Mouse (Mus musculus) embryonic facial prominence, embryonic 15.5 days (tissue): ENCODE data around the gene Tmem63c. TPM values are rescaled to one million over a fixed set of nuclear protein-coding genes. Genes with fewer than 3 reads are reported as not detected.
A peak's percentile ranks its signal among the peaks of the same experiment; 100 is the strongest.

Source experiments
- ATAC-seq: fragments of 200-750 bp; cut with Nextera tagmentation; 2 replicates; pipeline ENCODE4 v1.8.0; 2017; ENCODE audit warnings: low read depth, moderate TSS enrichment; ENCODE audit not compliant: insufficient number of reproducible peaks, low FRiP score, low TSS enrichment
- H3K27ac ChIP-seq: fragments of 300-500 bp; sonication (generic); replicated peaks from 2 replicates; pipeline ENCODE4 v1.5.1; 2015; ENCODE audit warnings: mild to moderate bottlenecking, inconsistent platforms
- H3K27me3 ChIP-seq: fragments of 300-500 bp; sonication (generic); 2 replicates; pipeline ENCODE4 v1.6.1; 2015; ENCODE audit warnings: inconsistent platforms
- H3K36me3 ChIP-seq: fragments of 300-500 bp; sonication (generic); 2 replicates; pipeline ENCODE4 v1.6.1; 2015; ENCODE audit warnings: mild to moderate bottlenecking, inconsistent platforms
- H3K4me1 ChIP-seq: fragments of 300-500 bp; sonication (generic); 2 replicates; pipeline ENCODE4 v1.6.1; 2015; ENCODE audit warnings: inconsistent platforms
- H3K4me2 ChIP-seq: fragments of 300-500 bp; sonication (generic); replicated peaks from 2 replicates; pipeline ENCODE4 v1.6.1; 2015; ENCODE audit warnings: mild to moderate bottlenecking, inconsistent platforms
- H3K4me3 ChIP-seq: fragments of 300-500 bp; sonication (generic); replicated peaks from 2 replicates; pipeline ENCODE4 v1.5.1; 2015; ENCODE audit warnings: mild to moderate bottlenecking, inconsistent platforms
- H3K9ac ChIP-seq: fragments of 300-500 bp; sonication (generic); 2 replicates; pipeline ENCODE4 v1.6.1; 2015; ENCODE audit warnings: inconsistent platforms
- H3K9me3 ChIP-seq: fragments of 300-500 bp; sonication (generic); replicated peaks from 2 replicates; pipeline ENCODE4 v1.6.1; 2016; ENCODE audit warnings: inconsistent platforms
- WGBS: fragments of 180-500 bp; shearing (Covaris S2); methylation state at CpG from one replicate; pipeline ENCODE4 v1.1.7; 2015; 5-methylcytosine and 5-hydroxymethylcytosine counted together
- polyA plus RNA-seq: library from polyadenylated mRNA; unstranded; fragments of >200 nt; fragmentation: Nextera tagmentation; extraction: Ambion mirVana; gene quantifications from 2 replicates; pipeline ENCODE4 v1.2.1, GENCODE M21; 2015

The Tmem63c gene
- polyA plus RNA-seq, 1 experiment from 2014 or later, result 0.16 TPM

DNA sequence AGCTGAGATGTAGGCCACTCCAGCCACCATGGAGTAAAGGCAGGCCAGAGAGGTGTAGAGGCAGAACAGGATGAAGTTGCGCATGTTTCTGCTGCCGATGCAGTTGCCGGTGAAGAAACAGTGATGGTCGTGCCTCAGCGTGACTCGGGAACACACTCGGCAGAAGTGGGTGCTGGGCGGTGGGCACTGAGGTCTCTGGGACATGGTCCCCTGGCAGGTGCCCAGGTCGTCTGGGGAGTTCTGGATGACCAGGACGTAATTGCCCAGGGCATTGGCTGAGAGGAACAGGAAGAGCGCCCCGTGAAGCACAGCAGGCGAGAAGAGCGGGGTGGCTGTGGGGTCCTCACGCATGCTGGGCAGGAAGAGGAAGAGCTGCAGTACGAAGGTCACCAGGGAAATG, 32.9 kb upstream of the Tmem63c start:
- Histone ChIP-seq H3K9me3 (no peaks in the 10 kb centered on the region), H3K4me2 (no peak overlapping the region), H3K9ac (no peak overlapping the region), H3K27me3 (peaks cover 90% of the 10 kb centered on the region), H3K4me3 (no peak overlapping the region), H3K4me1 (peaks cover 18% of the 10 kb centered on the region), H3K27ac (no peak overlapping the region), H3K36me3 (no peaks in the 10 kb centered on the region)
- WGBS, result 50% methylated on average over 16 of the region's 16 CpGs
- no peak for ATAC-seq

DNA sequence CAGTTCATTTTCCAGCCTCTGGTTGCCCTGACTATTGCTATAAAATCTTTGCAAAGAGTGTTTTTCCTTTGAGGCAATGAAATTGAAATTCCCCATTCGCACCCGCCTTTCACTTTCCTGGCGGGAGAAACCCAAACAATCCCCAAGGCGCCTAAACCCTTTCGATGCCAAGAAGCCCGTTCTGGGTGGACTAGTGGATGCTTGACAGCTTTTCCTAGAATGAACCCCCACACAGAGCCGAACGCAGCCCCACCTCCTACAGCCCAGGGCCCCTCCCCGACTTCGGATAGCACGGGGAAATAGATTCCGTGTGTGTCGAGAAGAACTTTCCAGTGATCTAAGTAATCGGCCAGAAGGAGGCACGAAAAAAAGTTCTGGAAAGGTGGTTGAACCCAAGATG, 31.8 kb upstream of the Tmem63c start:
- peak overlapping the region; percentile 46 for H3K4me2 ChIP-seq
- H3K9ac ChIP-seq, result no peak overlapping the region
- H3K27me3 ChIP-seq, result peaks cover 88% of the 10 kb centered on the region
- no peak for ATAC-seq
- H3K4me3 ChIP-seq, result peak overlapping the region; percentile 25; the same call in 1 of the 2 replicates
- H3K4me1 ChIP-seq, result peaks cover 13% of the 10 kb centered on the region
- H3K27ac ChIP-seq, result no peak overlapping the region
- no peaks in the 10 kb centered on the region for H3K36me3 ChIP-seq
- 5% methylated on average over 15 of the region's 15 CpGs for WGBS
- no peaks in the 10 kb centered on the region for H3K9me3 ChIP-seq

DNA sequence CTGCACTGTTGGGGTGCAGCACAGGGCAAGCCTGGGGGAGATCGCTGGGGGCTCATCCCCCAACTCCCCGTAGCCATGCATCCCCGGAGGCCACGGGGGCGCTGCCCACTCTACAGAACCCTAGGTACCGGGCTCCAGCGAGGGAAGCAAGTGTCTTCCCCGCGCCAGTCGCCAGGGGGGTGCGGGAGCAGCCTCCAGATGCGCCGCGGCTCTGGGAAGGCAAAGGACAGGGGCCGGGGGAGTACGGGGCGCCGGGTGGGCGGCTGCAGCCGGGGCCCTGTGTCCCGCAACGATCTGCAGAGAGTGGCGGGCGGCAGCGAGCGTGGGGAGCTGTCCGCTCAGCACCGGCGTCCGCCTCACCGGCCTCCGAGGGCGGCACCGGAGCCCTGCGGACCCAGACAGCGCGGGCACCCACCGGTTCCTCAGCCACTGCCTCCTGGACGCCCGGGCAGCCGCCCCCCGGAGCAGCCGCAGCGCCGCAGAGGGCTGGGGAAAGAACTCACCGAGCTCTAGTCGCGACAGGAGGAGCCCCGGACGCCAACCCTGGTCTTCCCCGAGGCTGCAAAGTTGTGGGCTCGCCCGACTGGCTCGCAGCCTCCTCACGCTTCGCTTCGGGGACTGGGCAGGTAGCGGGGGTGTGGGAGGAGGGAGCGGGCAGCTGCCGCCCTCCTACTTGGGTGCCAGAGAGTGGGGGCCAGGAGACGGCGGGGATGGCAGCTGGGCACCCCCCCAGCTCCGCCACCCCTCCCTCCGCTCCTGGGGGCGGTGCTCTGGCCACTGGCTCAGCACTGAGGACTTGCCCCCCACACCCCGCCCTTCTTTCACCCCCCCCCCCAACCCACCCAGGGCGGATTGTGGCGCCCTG, 31.0 kb upstream of the Tmem63c start, which contains the start of gene Zdhhc22:
Zdhhc22 (minus strand) TSS at position 541 of the 865 bp plus-strand sequence.
- Histone ChIP-seq H3K27ac (no peak within 1 kb of the TSS), H3K4me2 (peak within 1 kb of the TSS; percentile 46), H3K9me3 (no peaks in the 10 kb centered on the region), H3K9ac (no peak within 1 kb of the TSS), H3K27me3 (peaks cover 81% of the 10 kb centered on the region), H3K4me3 (peak within 1 kb of the TSS; percentile 25), H3K4me1 (peaks cover 13% of the 10 kb centered on the region), H3K36me3 (no peaks in the 10 kb centered on the region)
- ATAC-seq, result peak; percentile 40
- under 1% methylated on average over 56 of the region's 68 CpGs for WGBS

DNA sequence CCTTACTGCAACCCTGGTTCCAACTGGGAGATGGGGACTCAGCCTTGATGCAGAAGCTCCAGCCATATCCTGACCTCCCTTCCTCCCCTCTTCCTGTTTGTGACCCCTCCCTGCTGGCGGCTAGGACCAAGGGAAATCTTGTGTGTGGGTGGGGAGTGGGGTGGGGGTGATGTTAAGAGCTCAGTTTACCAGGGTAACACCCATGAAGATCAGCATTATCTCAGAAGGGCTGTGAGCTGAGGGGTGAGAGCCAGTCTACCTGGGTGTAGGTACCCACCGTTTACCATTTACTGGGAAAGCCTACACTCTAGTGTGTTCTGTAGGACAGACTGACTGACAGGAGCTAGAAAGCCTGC, 30.4 kb upstream of the Tmem63c start:
- H3K27me3 ChIP-seq, result peaks cover 78% of the 10 kb centered on the region
- H3K4me2 ChIP-seq, result no peak overlapping the region
- peaks cover 13% of the 10 kb centered on the region for H3K4me1 ChIP-seq
- no peak overlapping the region for H3K27ac ChIP-seq
- H3K36me3 ChIP-seq, result no peaks in the 10 kb centered on the region
- WGBS, result 48% methylated on average over 2 of the region's 2 CpGs
- H3K4me3 ChIP-seq, result no peak overlapping the region
- H3K9ac ChIP-seq, result no peak overlapping the region
- H3K9me3 ChIP-seq, result no peaks in the 10 kb centered on the region
- no peak for ATAC-seq

DNA sequence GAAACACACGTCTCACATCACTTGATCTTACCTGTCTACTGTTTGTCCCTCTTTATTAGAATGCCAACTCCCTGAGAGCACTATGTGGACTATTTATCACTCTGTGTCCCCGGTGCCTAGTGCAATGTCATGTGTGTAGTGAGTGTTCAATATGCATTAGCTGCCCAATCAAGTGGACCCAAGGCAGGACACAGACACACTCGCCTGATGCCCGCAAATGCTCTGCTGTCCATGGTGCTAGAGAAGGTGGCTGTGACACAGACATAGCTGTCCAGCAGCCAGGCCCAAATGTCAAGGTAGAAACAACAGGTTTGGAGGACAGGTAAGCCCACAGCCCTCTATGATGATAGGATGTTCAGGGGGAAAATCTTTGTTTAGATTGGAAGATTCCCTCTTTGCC, 27.0 kb upstream of the Tmem63c start:
- no peak for ATAC-seq
- H3K4me2 ChIP-seq, result no peak overlapping the region
- no peak overlapping the region for H3K27ac ChIP-seq
- WGBS, result 35% methylated on average over 4 of the region's 4 CpGs
- H3K36me3 ChIP-seq, result no peaks in the 10 kb centered on the region
- peaks cover 13% of the 10 kb centered on the region for H3K4me1 ChIP-seq
- H3K9ac ChIP-seq, result no peak overlapping the region
- no peak overlapping the region for H3K4me3 ChIP-seq
- H3K9me3 ChIP-seq, result no peaks in the 10 kb centered on the region
- peaks cover 46% of the 10 kb centered on the region for H3K27me3 ChIP-seq

DNA sequence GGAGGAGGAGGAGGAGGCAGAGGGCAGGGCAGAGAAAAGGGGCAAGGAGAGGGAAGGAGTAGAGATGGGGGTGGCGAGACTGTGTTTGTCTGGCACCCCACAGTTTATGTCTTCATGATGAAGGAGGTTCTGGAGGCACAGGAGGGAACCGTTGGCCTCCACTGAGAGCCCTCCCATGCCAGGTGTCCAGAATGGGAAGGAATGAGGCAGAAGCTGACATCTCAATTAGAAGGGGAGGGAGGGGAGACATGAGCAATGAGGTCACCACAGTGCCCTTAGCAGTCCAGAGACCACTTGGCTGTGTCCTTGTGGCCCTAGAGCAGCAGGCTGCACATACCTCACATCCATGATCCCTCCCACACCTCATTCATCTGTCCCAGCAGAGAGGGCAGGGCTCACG, 26.4 kb upstream of the Tmem63c start:
- H3K9ac ChIP-seq, result no peak overlapping the region
- H3K36me3 ChIP-seq, result no peaks in the 10 kb centered on the region
- ATAC-seq, result no peak
- 60% methylated on average over 3 of the region's 3 CpGs for WGBS
- H3K27ac ChIP-seq, result no peak overlapping the region
- peaks cover 40% of the 10 kb centered on the region for H3K27me3 ChIP-seq
- H3K4me1 ChIP-seq, result peaks cover 7% of the 10 kb centered on the region
- no peak overlapping the region for H3K4me3 ChIP-seq
- no peak overlapping the region for H3K4me2 ChIP-seq
- H3K9me3 ChIP-seq, result no peaks in the 10 kb centered on the region

DNA sequence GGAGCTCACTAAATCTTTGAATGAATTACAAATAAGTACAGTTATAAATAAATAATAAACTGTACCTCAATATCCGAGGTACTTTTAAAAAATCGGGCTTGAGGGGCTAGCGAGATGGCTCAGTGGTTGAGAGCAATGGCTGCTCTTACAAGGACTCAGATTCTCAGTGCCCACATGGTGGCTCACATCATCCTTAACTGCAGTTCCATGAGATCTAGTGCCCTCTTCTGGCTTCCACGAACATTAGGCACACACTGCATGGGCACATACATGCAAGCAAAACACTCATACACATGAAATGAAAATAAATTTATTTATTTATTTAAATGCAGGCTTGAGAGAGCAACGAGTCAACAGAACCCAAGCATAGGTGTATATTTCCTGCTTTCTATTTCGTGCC, 25.2 kb upstream of the Tmem63c start:
- Histone ChIP-seq H3K9me3 (no peaks in the 10 kb centered on the region), H3K36me3 (no peaks in the 10 kb centered on the region), H3K4me1 (no peaks in the 10 kb centered on the region), H3K4me2 (no peak overlapping the region), H3K4me3 (no peak overlapping the region), H3K27ac (no peak overlapping the region), H3K27me3 (peaks cover 28% of the 10 kb centered on the region), H3K9ac (no peak overlapping the region)
- WGBS, result 77% methylated on average over 6 of the region's 6 CpGs
- ATAC-seq, result no peak

DNA sequence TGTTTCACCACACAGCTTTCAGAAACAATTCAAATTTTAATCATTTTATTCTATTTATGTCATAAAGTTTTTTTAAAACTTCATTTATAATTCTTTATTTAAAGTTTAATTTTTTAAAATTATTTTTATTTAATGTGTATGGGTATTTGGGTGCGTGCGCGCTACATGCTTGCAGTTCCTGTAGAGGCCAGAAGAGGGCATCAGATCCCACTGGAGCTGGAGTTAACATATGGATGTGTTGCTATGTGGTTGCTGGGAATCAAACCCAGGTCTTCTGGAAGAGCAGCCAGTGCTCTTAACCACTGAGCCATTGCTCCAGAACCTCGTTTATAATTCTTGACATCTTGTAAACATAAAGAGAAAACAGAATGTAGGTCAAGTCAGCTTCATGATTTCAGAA, 22.4 kb upstream of the Tmem63c start:
- no peaks in the 10 kb centered on the region for H3K4me1 ChIP-seq
- no peak for ATAC-seq
- H3K27me3 ChIP-seq, result peaks cover 6% of the 10 kb centered on the region; the same call in 1 of the 2 replicates
- WGBS, result 83% methylated on average over 4 of the region's 4 CpGs
- H3K4me2 ChIP-seq, result no peak overlapping the region
- H3K27ac ChIP-seq, result no peak overlapping the region
- H3K36me3 ChIP-seq, result no peaks in the 10 kb centered on the region
- H3K9me3 ChIP-seq, result no peaks in the 10 kb centered on the region
- no peak overlapping the region for H3K4me3 ChIP-seq
- no peak overlapping the region for H3K9ac ChIP-seq

DNA sequence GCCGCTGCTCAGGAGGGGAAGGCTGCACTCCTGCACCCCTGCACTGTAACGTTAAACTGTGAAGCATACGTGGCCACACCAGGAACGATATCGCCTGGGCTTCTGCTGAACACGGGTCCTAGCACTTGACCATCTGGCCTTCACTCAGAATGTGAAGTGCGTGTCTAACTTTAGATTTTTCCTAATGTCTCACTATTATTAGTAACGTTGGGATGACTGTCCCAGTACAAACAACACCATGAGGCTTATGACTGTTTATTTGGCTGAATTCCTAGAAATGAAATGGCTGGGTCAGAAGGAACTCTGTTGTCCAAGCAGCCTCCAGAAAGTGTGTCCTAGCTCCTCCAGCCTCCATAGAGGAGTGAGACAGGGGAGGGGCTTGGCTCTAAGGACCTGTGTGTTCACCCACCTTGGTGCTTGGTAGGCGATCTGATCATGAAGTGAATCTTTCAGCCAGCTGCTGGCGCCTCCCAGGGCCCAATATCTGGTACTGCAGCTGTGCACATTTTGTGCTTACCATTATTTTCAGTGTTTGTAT, 21.8 kb upstream of the Tmem63c start:
- no peak overlapping the region for H3K4me2 ChIP-seq
- WGBS, result 69% methylated on average over 10 of the region's 10 CpGs

DNA sequence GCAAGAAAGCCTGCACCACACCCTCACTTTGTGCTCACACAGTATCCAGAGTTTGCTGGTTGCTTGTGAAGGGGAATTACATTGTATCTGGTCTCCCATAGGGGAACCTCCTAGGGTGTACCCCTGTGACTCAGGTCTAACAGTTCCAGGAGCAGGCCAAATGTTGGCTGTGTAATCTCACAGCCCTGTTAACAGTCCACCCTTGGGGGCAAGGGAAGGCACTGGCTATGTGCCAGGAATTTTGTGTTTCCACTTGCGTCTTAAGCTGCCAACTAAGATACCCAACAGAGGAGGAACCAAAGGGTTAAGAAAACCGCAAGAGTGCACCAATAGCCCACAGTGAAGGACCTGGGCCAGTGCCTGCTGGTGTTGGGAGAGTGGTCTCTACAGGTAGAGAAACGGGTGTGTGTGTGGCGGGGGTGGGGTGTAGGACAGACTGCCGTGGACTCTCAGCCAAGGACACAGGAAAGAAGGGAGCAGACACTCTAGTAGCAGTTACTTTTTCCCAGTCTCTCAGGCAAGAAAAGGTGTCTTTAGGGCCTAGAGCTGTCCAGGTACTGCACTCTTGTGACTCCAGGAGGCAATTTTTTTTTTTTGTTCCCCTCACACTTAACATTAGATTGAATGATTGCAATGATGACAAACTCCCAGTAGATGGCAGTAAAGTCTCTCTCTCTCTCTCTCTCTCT, 20.8 kb upstream of the Tmem63c start:
- no peak for ATAC-seq
- 54% methylated on average over 5 of the region's 5 CpGs for WGBS

More for the DNA sequence above, 21.8 kb upstream of the Tmem63c start:
- no peak overlapping the region for H3K27ac ChIP-seq
- H3K4me1 ChIP-seq, result no peaks in the 10 kb centered on the region
- no peak for ATAC-seq
- no peak overlapping the region for H3K9ac ChIP-seq
- H3K4me3 ChIP-seq, result no peak overlapping the region
- no peaks in the 10 kb centered on the region for H3K9me3 ChIP-seq
- H3K27me3 ChIP-seq, result peaks cover under 1% of the 10 kb centered on the region; the same call in 1 of the 2 replicates
- H3K36me3 ChIP-seq, result no peaks in the 10 kb centered on the region

DNA sequence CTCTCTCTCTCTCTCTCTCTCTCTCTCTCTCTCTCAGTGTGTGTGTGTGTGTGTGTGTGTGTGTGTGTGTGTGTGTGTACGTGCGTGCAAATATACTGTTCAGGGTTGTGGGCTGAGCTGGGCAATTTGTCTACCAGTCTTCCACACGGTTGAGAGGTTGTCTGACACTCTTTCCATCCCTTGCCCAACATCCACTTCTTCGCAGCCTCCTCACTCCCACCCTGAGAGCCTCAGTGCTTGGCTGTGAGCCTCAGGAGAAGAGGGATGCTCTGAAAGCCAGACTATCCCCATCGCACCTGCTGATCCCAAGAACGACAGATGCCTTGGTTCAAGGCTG, 20.3 kb upstream of the Tmem63c start:
- Histone ChIP-seq H3K9ac (no peak overlapping the region), H3K9me3 (no peaks in the 10 kb centered on the region), H3K27ac (no peak overlapping the region), H3K4me1 (no peaks in the 10 kb centered on the region), H3K4me2 (no peak overlapping the region), H3K36me3 (no peaks in the 10 kb centered on the region), H3K27me3 (no peaks in the 10 kb centered on the region; the same call in 1 of the 2 replicates), H3K4me3 (no peak overlapping the region)
- no peak for ATAC-seq
- WGBS, result 50% methylated on average over 6 of the region's 6 CpGs

More for the DNA sequence above, 20.8 kb upstream of the Tmem63c start:
- Histone ChIP-seq H3K9ac (no peak overlapping the region), H3K27me3 (no peaks in the 10 kb centered on the region; the same call in 1 of the 2 replicates), H3K4me3 (no peak overlapping the region), H3K4me1 (no peaks in the 10 kb centered on the region), H3K27ac (no peak overlapping the region), H3K36me3 (no peaks in the 10 kb centered on the region), H3K4me2 (no peak overlapping the region), H3K9me3 (no peaks in the 10 kb centered on the region)
